Mouse (Mus musculus): ENCODE results near the gene Tnpo3.

- TF ChIP-seq GATA1 (IDR thresholded peaks at IDR 0.05; ENCODE audit: borderline replicate concordance, low read length), result no peak
- TF ChIP-seq FLI1 (IDR thresholded peaks at IDR 0.05; ENCODE audit: low read length), result no peak
These were observed 14.0 kb downstream of the Tnpo3 start for GRCm38 (mm10) chr6:29595656-29596055.

Data from megakaryocyte, embryonic 14.5 days (primary cell).